Mouse (Mus musculus) thymus, postnatal 36 days (tissue): ENCODE measurements at regions not wholly inside any gene's neighbourhood (a gene's known extent, or its start where the extent isn't known, plus 50 kb on each side); places are given as distances from the start of the nearest gene placed in this dataset.
"Not testable (repeated sequence)": the region's sequence is repeated elsewhere in the genome, so short reads cannot be mapped to it uniquely, and the experiment has no call there.

Source experiments
- DNase-seq, 2 experiments: peaks; one replicate each; pipeline ENCODE4 v3.0.0; 2022; ENCODE audit warnings: mixed read lengths in 2 of 2

- DNase-seq, result no peak
Observed at GRCm38 (mm10) chr12:45287759-45288158, 213.2 kb upstream of the Stxbp6 start.

DNA sequence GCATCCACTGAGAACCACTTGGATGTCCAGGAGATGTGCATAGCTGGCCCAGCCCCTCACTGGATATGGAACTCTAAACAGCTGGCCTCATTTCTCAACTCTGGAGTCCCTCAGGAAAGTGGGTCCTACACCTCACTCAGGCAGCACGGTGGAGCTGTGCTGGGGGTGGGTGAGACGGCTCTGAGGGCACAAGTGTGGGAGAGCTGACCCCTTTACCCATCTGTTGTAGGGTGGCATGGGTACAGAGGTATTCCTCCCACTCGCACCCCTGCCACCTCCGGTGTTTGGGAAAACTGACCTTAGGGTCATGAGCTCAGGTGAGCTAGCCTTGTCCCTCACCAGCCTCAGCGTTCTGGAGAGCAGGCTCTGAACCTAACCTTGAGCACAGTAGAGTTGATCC lies 181.8 kb upstream of the Stxbp6 start:
- DNase-seq, result no peak

GRCm38 (mm10) chr12:45211131-45211530 lies 136.6 kb upstream of the Stxbp6 start:
- DNase-seq, result no peak

- DNase-seq, result no peak
Observed at GRCm38 (mm10) chr12:45195304-45195920, 120.9 kb upstream of the Stxbp6 start.

DNA sequence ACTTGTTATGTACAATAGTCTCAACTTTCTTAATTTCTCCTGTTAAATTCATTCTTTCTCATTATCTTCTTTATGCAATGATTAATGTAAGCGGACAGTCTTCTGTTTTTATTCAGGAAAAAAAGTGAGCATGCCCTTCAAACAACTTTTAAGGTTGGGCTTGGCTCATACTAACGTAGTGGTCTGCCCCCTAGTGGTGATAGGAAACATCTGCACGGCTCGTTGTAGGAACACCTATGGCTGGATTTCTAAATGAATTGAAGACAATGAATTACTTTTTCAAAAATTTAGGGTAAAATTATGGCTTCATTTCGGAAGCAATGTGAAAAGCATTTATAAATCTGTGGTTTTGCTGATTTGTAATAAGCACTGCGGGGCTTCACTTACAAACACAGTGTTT lies 112.6 kb upstream of the Stxbp6 start:
- DNase-seq, result no peak

DNA sequence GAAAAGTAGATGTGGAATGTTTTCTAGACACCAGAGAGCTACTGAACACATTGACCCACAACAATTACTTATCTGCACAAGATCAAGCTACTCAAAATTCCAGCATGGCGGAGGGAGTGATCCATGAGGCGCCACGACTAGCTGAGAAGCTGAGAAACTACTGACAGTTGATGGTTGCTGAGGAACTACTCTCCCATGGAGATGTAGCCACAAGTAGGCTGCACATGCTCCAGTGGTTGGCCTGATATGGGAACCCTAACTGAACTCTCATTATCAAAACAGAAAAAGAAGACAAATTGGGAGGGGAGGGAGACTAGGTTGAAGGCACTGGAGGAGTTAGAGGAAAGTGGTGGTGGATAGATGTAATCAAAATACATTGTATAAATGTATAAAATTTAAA lies 110.0 kb upstream of the Stxbp6 start:
- no peak for DNase-seq

- DNase-seq, result no peak
Observed at GRCm38 (mm10) chr12:45177454-45177853, 102.9 kb upstream of the Stxbp6 start.

- DNase-seq, result not testable (repeated sequence)
Observed at GRCm38 (mm10) chr12:45175259-45175658, 100.8 kb upstream of the Stxbp6 start.

DNA sequence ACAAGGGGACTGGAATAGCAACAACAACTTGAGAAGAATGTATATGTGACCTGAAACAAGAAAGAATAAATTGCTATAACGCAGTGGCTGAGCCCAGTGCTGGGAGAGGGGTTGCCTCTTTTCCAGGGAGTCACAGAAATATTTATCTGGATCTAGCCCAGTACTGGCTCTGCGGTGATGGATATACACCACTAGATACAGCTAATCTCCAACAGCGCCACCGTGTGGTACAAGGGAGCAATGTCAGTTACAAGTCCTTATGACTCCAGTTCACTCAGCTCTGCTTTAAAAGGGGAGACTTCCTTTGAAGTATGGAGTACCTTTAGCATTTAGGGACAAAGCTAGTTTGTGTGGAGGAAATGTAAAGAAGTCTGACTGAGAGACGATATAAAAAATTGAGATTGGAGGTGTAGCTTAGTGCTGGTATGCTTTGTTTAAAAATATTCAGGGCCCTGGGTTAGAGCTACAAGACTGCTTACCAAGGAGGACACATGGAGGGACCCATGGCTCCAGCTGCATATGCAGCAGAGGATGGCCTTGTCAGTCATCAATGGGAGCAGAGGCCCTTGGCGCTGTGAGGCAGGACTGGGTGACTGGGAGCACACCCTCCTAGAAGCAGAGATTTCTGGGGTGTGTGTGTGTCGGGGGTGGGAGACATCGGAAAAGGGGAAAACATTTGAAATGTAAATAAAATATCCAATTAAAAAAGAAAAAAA lies 97.6 kb upstream of the Stxbp6 start:
- peak; percentile 4 to 10 for DNase-seq

DNA sequence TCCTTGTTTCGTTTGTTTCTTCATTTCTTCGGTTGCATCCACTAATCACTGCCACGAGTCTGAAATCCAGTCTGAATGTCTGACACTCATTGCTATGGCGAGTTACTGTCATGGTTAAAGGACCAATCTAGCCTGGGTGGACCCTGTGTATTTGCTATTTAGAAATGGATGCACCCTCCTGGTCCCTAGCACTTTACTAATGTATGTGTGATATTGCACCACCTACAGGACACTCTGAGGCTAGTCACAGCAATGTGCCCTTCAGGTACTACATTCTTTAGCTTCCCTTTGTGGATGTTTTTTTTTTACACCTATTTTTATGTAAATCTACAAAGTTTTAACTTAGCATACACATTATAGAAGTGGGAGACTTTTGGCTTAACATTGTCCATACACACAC lies 87.5 kb upstream of the Stxbp6 start:
- no peak for DNase-seq

DNA sequence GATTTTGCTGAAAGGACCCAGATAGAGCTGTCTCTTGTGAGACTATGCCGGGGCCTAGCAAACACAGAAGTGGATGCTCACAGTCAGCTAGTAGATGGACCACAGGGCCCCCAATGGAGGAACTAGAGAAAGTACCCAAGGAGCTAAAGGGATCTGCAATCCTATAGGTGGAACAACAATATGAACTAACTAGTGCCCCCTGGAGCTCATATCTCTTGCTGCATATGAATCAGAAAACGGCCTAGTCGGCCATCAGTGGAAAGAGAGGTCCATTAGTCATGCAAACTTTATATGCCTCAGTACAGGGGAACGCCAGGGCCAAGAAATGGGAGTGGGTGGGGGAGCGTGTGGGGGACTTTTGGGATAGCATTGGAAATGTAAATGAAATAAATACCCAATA lies 87.1 kb upstream of the Stxbp6 start:
- DNase-seq, result not testable (repeated sequence)

- DNase-seq, result no peak
Observed at GRCm38 (mm10) chr12:45158986-45159385, 84.5 kb upstream of the Stxbp6 start.

- DNase-seq, result no peak
Observed at GRCm38 (mm10) chr12:45137438-45138018, 63.0 kb upstream of the Stxbp6 start.

GRCm38 (mm10) chr12:45133415-45133814 lies 58.9 kb upstream of the Stxbp6 start:
- DNase-seq, result no peak

- no peak for DNase-seq
Observed at GRCm38 (mm10) chr12:45131139-45131538, 56.6 kb upstream of the Stxbp6 start.

DNA sequence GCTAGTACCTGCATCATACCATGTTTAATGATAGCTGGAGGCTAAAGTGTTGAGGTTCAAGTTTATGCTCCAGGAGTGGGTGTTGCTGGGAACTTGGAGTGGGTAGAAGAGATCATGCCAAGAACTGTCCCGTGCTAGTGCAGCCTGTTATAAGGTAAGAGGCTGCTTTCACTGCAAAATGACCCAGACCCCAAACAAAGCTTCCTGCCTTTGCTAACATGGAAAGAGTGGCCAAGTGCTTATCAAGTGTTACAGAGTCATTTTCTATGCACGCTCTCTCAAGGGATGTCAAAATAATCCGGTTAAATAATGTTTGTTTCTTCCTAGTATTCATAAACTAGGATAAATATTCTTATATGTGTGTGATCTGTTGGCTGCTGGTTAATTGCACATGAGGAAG lies 51.4 kb upstream of the Stxbp6 start:
- DNase-seq, result no peak
